Mouse (Mus musculus): Measurements from ENCODE around the gene Tsr3. TPM values are rescaled to one million over a fixed set of nuclear protein-coding genes. Genes with fewer than 3 reads are reported as not detected.

Tsr3 gene
- total and polyA plus RNA-seq, 3 experiments: 38.7 to 42.3 (median 40.8) TPM

GRCm38 (mm10) chr17:25264453-25264852 is 24.5 kb downstream of the Tsr3 start:
- Histone ChIP-seq H3K36me3 (replicated peaks in 1 of 2; ENCODE audit: control insufficient read depth in 1 of 2, insufficient read depth in 1 of 2, low read length in 1 of 2) (peaks cover 81 to 82% of the 10 kb centered on the region in 2 experiments), H3K4me2 (ENCODE audit: insufficient read depth, low read depth, poor library complexity, severe bottlenecking) (no peak overlapping the region), H3K9ac (ENCODE audit: insufficient read depth, low read depth) (no peak overlapping the region), H3K27me3 (replicated peaks) (no peaks in the 10 kb centered on the region), H3K4me1 (ENCODE audit: control insufficient read depth in 1 of 2, insufficient read depth in 2 of 2) (peaks cover 0 to 2% of the 10 kb centered on the region in 2 experiments; a peak in 1 of 4 replicates), H3K79me2 (replicated peaks; ENCODE audit: control insufficient read depth, extremely low read depth, insufficient read depth, poor library complexity, severe bottlenecking) (peaks cover 33% of the 10 kb centered on the region), H3K4me3 (replicated peaks in 1 of 3; ENCODE audit: low read depth in 2 of 3, low read length in 2 of 3, poor library complexity in 1 of 3) (no peak overlapping the region), H3K9me3 (replicated peaks; ENCODE audit: low read length) (no peaks in the 10 kb centered on the region), H3K27ac (ENCODE audit: insufficient read depth, low read depth) (no peak overlapping the region)
- TF ChIP-seq USF2 (conservative IDR thresholded peaks at IDR 0.05; ENCODE audit: low read depth, low read length) (no peak), PAX5 (IDR thresholded peaks at IDR 0.05; ENCODE audit: low read length) (no peak), NRF1 (IDR thresholded peaks at IDR 0.05; ENCODE audit: low read depth, low read length) (no peak), ETS1 (conservative IDR thresholded peaks at IDR 0.05; ENCODE audit: low read depth, low read length) (no peak), ZMIZ1 (IDR thresholded peaks at IDR 0.05; ENCODE audit: low read depth, low read length) (no peak), POLR2A (IDR thresholded peaks at IDR 0.05; ENCODE audit: low read depth, low read length) (no peak), E2F4 (IDR thresholded peaks at IDR 0.05; ENCODE audit: insufficient replicate concordance, low read depth, low read length) (no peak), SMC3 (IDR thresholded peaks at IDR 0.05; ENCODE audit: low read depth, low read length) (peak; percentile 27; the same call in 1 of the 2 replicates), MYC (IDR thresholded peaks at IDR 0.05; ENCODE audit: low read depth, low read length) (no peak), BHLHE40 (IDR thresholded peaks at IDR 0.05; ENCODE audit: low read depth, low read length) (no peak), ZKSCAN1 (IDR thresholded peaks at IDR 0.05; ENCODE audit: borderline replicate concordance, low read depth, low read length) (no peak), CHD1 (IDR thresholded peaks at IDR 0.05; ENCODE audit: low read depth, low read length) (no peak), ZC3H11A (IDR thresholded peaks at IDR 0.05; ENCODE audit: low read depth, low read length) (no peak), CTCF (conservative IDR thresholded peaks at IDR 0.05 in 1 of 2, IDR thresholded peaks at IDR 0.05 in 1 of 2; ENCODE audit: low read depth in 2 of 2, low read length in 2 of 2) (peak in 1 of 2 experiments; percentile 43; a peak in 2 of 4 replicates), UBTF (IDR thresholded peaks at IDR 0.05; ENCODE audit: low read depth, low read length) (no peak), IRF4 (IDR thresholded peaks at IDR 0.05; ENCODE audit: low read depth, low read length) (no peak), JUN (IDR thresholded peaks at IDR 0.05; ENCODE audit: insufficient read depth, low read depth, low read length) (no peak), NELFE (IDR thresholded peaks at IDR 0.05; ENCODE audit: low read depth, low read length) (no peak)
- in situ Hi-C loops (cut with MboI; ENCODE audit: low pct_ligation_motif_present, low pct_unique_long_range_greater_than_20kb, low sequenced_read_pairs) (no loop called here), dilution Hi-C loops (cut with MboI; ENCODE audit: extremely low pct_ligation_motif_present, extremely low pct_unique_long_range_greater_than_20kb, low sequenced_read_pairs) (no loop called here)
- no peak for DNase-seq (ENCODE audit: extremely low read depth)

GRCm38 (mm10) chr17:25270795-25271335 is 30.9 kb downstream of the Tsr3 start:
- TF ChIP-seq JUN (IDR thresholded peaks at IDR 0.05; ENCODE audit: insufficient read depth, low read depth, low read length) (peak; percentile 34; the same call in 1 of the 2 replicates), TCF12 (IDR thresholded peaks at IDR 0.05; ENCODE audit: low read depth, low read length) (no peak), SIN3A (IDR thresholded peaks at IDR 0.05; ENCODE audit: low read length) (peak; percentile 92), JUND (conservative IDR thresholded peaks at IDR 0.05; ENCODE audit: low read depth, low read length) (no peak), ETS1 (conservative IDR thresholded peaks at IDR 0.05; ENCODE audit: low read depth, low read length) (peak; percentile 87), MYC (IDR thresholded peaks at IDR 0.05; ENCODE audit: low read depth, low read length) (peak; percentile 66; the same call in 1 of the 2 replicates), ZNF384 (IDR thresholded peaks at IDR 0.05; ENCODE audit: low read depth, low read length) (no peak), POLR2AphosphoS2 (IDR thresholded peaks at IDR 0.05; ENCODE audit: low read depth, low read length) (no peak)
- peak; percentile 68 for DNase-seq (ENCODE audit: extremely low read depth)
- H3K4me1 ChIP-seq (ENCODE audit: control insufficient read depth in 1 of 2, insufficient read depth in 2 of 2): peaks cover 11 to 36% of the 10 kb centered on the region in 2 experiments
- no peak overlapping the region for H3K4me3 ChIP-seq (replicated peaks in 1 of 3; ENCODE audit: low read depth in 2 of 3, low read length in 2 of 3, poor library complexity in 1 of 3)
- H3K27me3 ChIP-seq (replicated peaks): peaks cover under 1% of the 10 kb centered on the region
- H3K4me2 ChIP-seq (ENCODE audit: insufficient read depth, low read depth, poor library complexity, severe bottlenecking): peak overlapping the region; percentile 89
- no peak overlapping the region for H3K27ac ChIP-seq (ENCODE audit: insufficient read depth, low read depth)
- H3K9me3 ChIP-seq (replicated peaks; ENCODE audit: low read length): no peaks in the 10 kb centered on the region
- in situ Hi-C loops (cut with MboI; ENCODE audit: low pct_ligation_motif_present, low pct_unique_long_range_greater_than_20kb, low sequenced_read_pairs) (loop anchor here (5.0 to 10.0 kb wide), 2 partner anchors 34 to 86 kb away; partner anchors contain the start of genes BC003965 and Unkl), dilution Hi-C loops (cut with MboI; ENCODE audit: extremely low pct_ligation_motif_present, extremely low pct_unique_long_range_greater_than_20kb, low sequenced_read_pairs) (no loop called here)
- H3K9ac ChIP-seq (ENCODE audit: insufficient read depth, low read depth): peak overlapping the region; percentile 100
- H3K79me2 ChIP-seq (replicated peaks; ENCODE audit: control insufficient read depth, extremely low read depth, insufficient read depth, poor library complexity, severe bottlenecking): peaks cover 70% of the 10 kb centered on the region
- peaks cover 41 to 56% of the 10 kb centered on the region in 2 experiments for H3K36me3 ChIP-seq (replicated peaks in 1 of 2; ENCODE audit: control insufficient read depth in 1 of 2, insufficient read depth in 1 of 2, low read length in 1 of 2)

All from CH12.LX (cell line).